Mouse (Mus musculus) midbrain, embryonic 15.5 days (tissue): ENCODE measurements around the gene Znrf2. TPM values are rescaled to one million over a fixed set of nuclear protein-coding genes. Genes with fewer than 3 reads are reported as not detected.

Source experiments
- ATAC-seq: fragments of 200-750 bp; cut with Nextera tagmentation; replicated peaks from 2 replicates; pipeline ENCODE4 v1.8.0; 2017; ENCODE audit warnings: moderate TSS enrichment
- H3K27ac ChIP-seq: fragments of 300-500 bp; sonication (generic); 2 replicates; pipeline ENCODE4 v1.5.1; 2015; ENCODE audit warnings: mild to moderate bottlenecking, inconsistent platforms
- H3K27me3 ChIP-seq: fragments of 300-500 bp; sonication (generic); replicated peaks from 2 replicates; pipeline ENCODE4 v1.6.1; 2015; ENCODE audit warnings: inconsistent platforms
- H3K36me3 ChIP-seq: fragments of 300-500 bp; sonication (generic); replicated peaks from 2 replicates; pipeline ENCODE4 v1.6.1; 2015; ENCODE audit warnings: inconsistent platforms
- H3K4me1 ChIP-seq: fragments of 300-500 bp; sonication (generic); 2 replicates; pipeline ENCODE4 v1.6.1; 2015; ENCODE audit warnings: inconsistent platforms
- H3K4me2 ChIP-seq: fragments of 300-500 bp; sonication (generic); 2 replicates; pipeline ENCODE4 v1.6.1; 2015; ENCODE audit warnings: inconsistent platforms, mild to moderate bottlenecking, moderate library complexity
- H3K4me3 ChIP-seq: fragments of 300-500 bp; sonication (generic); 2 replicates; pipeline ENCODE4 v1.5.1; 2015; ENCODE audit warnings: mild to moderate bottlenecking, inconsistent platforms
- H3K9ac ChIP-seq: fragments of 300-500 bp; sonication (generic); 2 replicates; pipeline ENCODE4 v1.6.1; 2015; ENCODE audit warnings: mild to moderate bottlenecking, inconsistent platforms
- H3K9me3 ChIP-seq: fragments of 300-500 bp; sonication (generic); 2 replicates; pipeline ENCODE4 v1.6.1; 2016; ENCODE audit warnings: inconsistent platforms
- WGBS: fragments of 180-500 bp; shearing (Covaris S2); methylation state at CpG from one replicate; pipeline ENCODE4 v1.1.7; 2015; ENCODE audit warnings: mixed read lengths; 5-methylcytosine and 5-hydroxymethylcytosine counted together
- polyA plus RNA-seq: library from polyadenylated mRNA; unstranded; fragments of >200 nt; fragmentation: Nextera tagmentation; extraction: Ambion mirVana; gene quantifications from 2 replicates; pipeline ENCODE4 v1.2.1, GENCODE M21; 2015

Gene Znrf2
- polyA plus RNA-seq, 1 experiment from 2014 or later: 6.6 TPM

GRCm38 (mm10) chr6:54902547-54902946, 85.8 kb downstream of the Znrf2 start:
- no peaks in the 10 kb centered on the region for H3K27me3 ChIP-seq
- H3K36me3 ChIP-seq: no peaks in the 10 kb centered on the region
- no peak overlapping the region for H3K4me2 ChIP-seq
- H3K4me3 ChIP-seq: no peak overlapping the region
- no peak overlapping the region for H3K27ac ChIP-seq
- 91% methylated on average over 2 of the region's 2 CpGs for WGBS
- no peak for ATAC-seq
- no peak overlapping the region for H3K9ac ChIP-seq
- no peaks in the 10 kb centered on the region for H3K9me3 ChIP-seq
- H3K4me1 ChIP-seq: no peaks in the 10 kb centered on the region

DNA sequence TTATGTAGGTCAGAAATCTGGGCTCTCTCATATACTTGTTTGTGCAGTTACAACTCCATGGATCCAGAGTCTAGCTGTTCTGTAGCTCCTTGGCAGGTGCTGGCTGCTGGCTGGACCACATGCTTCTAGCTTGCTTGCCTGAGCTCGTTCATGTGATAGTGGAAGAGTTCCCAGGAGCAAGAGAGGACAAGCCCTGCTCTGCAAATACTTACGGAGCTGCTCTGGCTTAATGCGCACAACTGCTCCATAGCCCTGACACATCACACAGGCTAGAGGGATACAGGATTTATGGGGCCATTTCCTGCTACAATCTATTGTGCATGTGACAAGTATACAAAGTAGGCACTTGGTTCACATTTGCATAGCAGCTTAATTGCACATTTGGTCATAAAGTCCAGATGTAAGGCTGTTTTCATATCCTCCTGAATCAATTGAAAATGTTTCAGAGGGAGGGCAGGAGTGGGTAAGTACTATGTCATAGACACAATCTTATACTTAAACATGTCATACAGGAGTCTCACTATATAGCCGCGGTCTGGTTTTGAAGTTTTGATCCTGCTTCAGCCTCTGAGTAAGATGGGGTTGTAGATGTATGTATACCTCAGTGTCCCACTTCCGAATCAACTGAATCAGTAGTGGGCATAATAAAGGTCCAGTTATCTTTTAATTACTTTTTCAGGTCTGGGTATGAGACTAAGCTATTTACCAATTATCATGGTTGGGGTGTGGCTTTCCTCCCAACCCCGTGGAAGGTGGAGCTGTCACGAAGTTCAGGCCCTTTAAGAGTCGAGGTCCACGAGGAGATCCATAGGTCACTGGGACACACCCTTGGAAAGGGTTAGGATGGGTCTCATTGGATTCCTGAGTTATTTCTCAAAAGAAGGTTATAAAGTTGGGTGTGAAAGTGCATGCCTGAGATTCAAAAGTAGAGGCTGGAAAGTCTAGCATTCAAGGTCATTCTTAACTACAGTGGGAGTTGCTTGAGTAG, 89.6 kb downstream of the Znrf2 start:
- Histone ChIP-seq H3K4me1 (no peaks in the 10 kb centered on the region), H3K27ac (no peak overlapping the region), H3K4me3 (no peak overlapping the region), H3K27me3 (no peaks in the 10 kb centered on the region), H3K9ac (no peak overlapping the region), H3K9me3 (no peaks in the 10 kb centered on the region), H3K4me2 (no peak overlapping the region), H3K36me3 (no peaks in the 10 kb centered on the region)
- WGBS: 91% methylated on average over 10 of the region's 10 CpGs
- no peak for ATAC-seq

- H3K9ac ChIP-seq: no peak overlapping the region
- ATAC-seq: no peak
- H3K4me3 ChIP-seq: no peak overlapping the region
- no peaks in the 10 kb centered on the region for H3K27me3 ChIP-seq
- no peaks in the 10 kb centered on the region for H3K4me1 ChIP-seq
- no peak overlapping the region for H3K27ac ChIP-seq
- H3K4me2 ChIP-seq: no peak overlapping the region
- H3K9me3 ChIP-seq: no peaks in the 10 kb centered on the region
- WGBS: 92% methylated on average over 4 of the region's 4 CpGs
- H3K36me3 ChIP-seq: no peaks in the 10 kb centered on the region
Observed at GRCm38 (mm10) chr6:54914977-54915376, 98.3 kb downstream of the Znrf2 start.

- H3K9ac ChIP-seq: no peak overlapping the region
- H3K27me3 ChIP-seq: no peaks in the 10 kb centered on the region
- no peak overlapping the region for H3K4me2 ChIP-seq
- no peaks in the 10 kb centered on the region for H3K9me3 ChIP-seq
- 70% methylated on average over 4 of the region's 4 CpGs for WGBS
- ATAC-seq: no peak
- no peak overlapping the region for H3K27ac ChIP-seq
- H3K4me3 ChIP-seq: no peak overlapping the region
- H3K4me1 ChIP-seq: no peaks in the 10 kb centered on the region
- H3K36me3 ChIP-seq: no peaks in the 10 kb centered on the region
Observed at GRCm38 (mm10) chr6:54916163-54916562, 99.4 kb downstream of the Znrf2 start.

DNA sequence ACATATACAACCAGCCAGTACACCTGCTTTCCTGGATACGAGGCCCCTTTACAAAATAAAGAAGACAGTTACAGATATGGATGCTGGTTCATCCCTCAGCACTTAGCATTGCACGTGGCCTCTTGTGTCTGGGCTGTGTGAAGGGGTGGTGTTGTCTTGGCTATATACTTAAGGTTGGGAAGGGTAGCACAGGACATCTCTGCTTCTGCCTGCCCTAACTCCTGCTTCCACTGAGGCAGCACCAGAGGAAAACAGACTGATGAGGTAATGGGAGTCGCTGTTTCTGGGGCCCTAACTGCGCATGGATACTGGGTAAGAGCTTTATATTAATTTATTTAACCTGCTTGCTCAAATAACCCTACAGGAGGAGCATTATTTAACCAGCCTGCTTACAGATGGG, 100.2 kb downstream of the Znrf2 start:
- ATAC-seq: no peak

DNA sequence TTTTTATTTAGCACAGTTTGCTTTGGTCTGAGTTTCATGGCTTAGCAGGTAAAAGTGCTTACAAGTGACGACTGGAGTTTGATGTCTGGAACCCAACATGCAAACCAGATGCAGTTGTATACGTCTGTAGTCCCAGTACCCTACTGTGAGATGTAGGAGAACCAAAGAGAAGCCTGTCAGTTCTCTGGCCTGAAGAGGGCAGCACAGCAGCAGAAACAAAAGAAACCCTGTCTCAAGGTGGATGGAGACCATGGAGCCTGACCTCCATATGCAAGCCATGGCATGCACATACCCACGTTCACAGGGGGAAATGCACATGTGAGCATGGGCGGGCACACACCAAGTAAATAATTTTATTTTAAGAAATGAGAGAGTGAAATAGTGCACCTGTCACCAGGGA, 100.8 kb downstream of the Znrf2 start:
- no peaks in the 10 kb centered on the region for H3K36me3 ChIP-seq
- no peaks in the 10 kb centered on the region for H3K9me3 ChIP-seq
- H3K27me3 ChIP-seq: no peaks in the 10 kb centered on the region
- no peaks in the 10 kb centered on the region for H3K4me1 ChIP-seq
- 53% methylated on average over 4 of the region's 4 CpGs for WGBS
- no peak overlapping the region for H3K4me3 ChIP-seq
- no peak overlapping the region for H3K9ac ChIP-seq
- ATAC-seq: no peak
- H3K4me2 ChIP-seq: no peak overlapping the region
- no peak overlapping the region for H3K27ac ChIP-seq

More for the DNA sequence above, 100.2 kb downstream of the Znrf2 start:
- Histone ChIP-seq H3K27me3 (no peaks in the 10 kb centered on the region), H3K27ac (no peak overlapping the region), H3K9me3 (no peaks in the 10 kb centered on the region), H3K4me2 (no peak overlapping the region), H3K4me3 (no peak overlapping the region), H3K36me3 (no peaks in the 10 kb centered on the region), H3K9ac (no peak overlapping the region), H3K4me1 (no peaks in the 10 kb centered on the region)
- 70% methylated on average over 4 of the region's 4 CpGs for WGBS

DNA sequence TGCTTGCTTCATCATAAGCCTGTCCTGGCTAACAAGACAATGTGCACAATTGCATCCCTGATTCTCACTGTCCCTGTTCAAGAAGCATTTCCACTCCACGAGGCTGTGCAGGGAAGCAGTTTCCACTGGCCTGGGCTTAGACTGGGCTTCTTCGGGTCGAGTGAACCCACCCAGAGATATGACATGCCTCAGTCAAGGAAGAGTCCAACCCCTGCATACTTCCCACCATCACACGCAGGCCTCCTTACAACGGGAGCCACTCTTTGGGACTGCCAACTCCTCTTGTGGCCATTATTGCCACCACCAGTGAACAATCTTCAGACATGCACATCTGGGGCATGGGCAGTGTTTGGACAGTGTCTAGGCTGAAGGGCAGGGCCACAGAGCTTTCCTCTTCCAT, 101.8 kb downstream of the Znrf2 start:
- 87% methylated on average over 5 of the region's 5 CpGs for WGBS
- Histone ChIP-seq H3K4me2 (no peak overlapping the region), H3K4me3 (no peak overlapping the region), H3K4me1 (no peaks in the 10 kb centered on the region), H3K27me3 (no peaks in the 10 kb centered on the region), H3K27ac (no peak overlapping the region), H3K9me3 (no peaks in the 10 kb centered on the region), H3K36me3 (no peaks in the 10 kb centered on the region), H3K9ac (no peak overlapping the region)
- ATAC-seq: no peak

GRCm38 (mm10) chr6:54924538-54924937, 107.8 kb downstream of the Znrf2 start:
- Histone ChIP-seq H3K4me2 (no peak overlapping the region), H3K27ac (no peak overlapping the region), H3K9me3 (no peaks in the 10 kb centered on the region), H3K27me3 (no peaks in the 10 kb centered on the region), H3K9ac (no peak overlapping the region), H3K4me1 (no peaks in the 10 kb centered on the region), H3K4me3 (no peak overlapping the region), H3K36me3 (no peaks in the 10 kb centered on the region)
- ATAC-seq: no peak
- WGBS: 93% methylated on average over 16 of the region's 16 CpGs

DNA sequence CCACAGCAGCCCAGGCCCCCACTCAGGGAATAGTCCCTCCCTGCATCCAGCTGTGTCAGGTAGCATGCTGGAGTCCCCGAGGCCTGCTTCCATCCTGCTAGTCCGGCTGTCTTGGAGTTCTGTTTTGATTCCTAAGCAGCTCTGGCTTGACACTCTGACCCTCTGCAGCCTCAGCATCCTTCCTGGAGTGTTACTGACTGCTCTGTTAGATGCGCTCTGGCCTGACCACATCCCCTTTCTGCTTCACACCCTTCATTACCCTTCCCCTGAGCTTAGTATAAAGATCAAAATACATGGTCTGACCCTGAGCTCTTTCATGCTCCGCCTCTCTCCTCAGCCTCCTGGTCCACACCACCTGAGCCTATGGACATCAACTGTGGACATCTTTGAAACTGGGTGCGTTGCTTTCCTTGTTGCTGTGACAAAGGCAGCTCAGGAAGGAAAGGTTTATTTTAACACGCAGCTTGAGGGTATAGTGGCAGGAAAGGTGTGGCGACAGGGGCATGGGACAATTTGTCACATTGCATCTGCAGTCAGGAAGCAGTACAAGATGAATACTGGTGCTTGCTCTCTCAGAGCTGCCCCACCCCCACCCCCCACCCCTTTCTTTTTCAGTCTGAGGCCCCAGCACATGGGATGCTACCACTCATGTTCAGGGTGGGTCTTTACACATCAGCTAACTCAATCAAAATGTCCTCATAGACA, 109.2 kb downstream of the Znrf2 start:
- no peak overlapping the region for H3K4me2 ChIP-seq
- no peak for ATAC-seq
- no peak overlapping the region for H3K4me3 ChIP-seq
- no peaks in the 10 kb centered on the region for H3K27me3 ChIP-seq
- no peak overlapping the region for H3K27ac ChIP-seq
- no peaks in the 10 kb centered on the region for H3K36me3 ChIP-seq
- H3K9ac ChIP-seq: no peak overlapping the region
- H3K4me1 ChIP-seq: no peaks in the 10 kb centered on the region
- no peaks in the 10 kb centered on the region for H3K9me3 ChIP-seq
- WGBS: 80% methylated on average over 7 of the region's 7 CpGs

DNA sequence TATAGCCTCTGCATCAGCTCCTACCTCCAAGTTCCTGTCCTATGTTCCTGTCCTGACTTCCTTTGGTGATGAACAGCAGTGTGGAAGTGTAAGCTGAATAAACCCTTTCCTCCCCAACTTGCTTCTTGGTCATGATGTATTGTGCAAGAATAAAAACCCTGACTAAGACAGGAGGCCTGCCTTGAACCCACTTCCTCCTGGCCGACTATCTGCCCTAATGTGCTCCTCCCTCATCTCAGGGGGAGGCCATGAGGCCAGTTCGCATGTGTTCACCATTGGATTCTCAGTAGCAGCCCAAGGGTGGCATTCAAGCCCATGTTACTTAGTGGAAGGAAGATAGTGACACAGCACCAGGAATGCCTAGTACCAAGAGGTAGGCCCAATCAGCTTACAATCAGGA, 110.2 kb downstream of the Znrf2 start:
- Histone ChIP-seq H3K27me3 (no peaks in the 10 kb centered on the region), H3K4me3 (no peak overlapping the region), H3K4me2 (no peak overlapping the region), H3K27ac (no peak overlapping the region), H3K36me3 (no peaks in the 10 kb centered on the region), H3K9ac (no peak overlapping the region), H3K9me3 (no peaks in the 10 kb centered on the region), H3K4me1 (no peaks in the 10 kb centered on the region)
- no peak for ATAC-seq
- WGBS: 70% methylated on average over 2 of the region's 2 CpGs

DNA sequence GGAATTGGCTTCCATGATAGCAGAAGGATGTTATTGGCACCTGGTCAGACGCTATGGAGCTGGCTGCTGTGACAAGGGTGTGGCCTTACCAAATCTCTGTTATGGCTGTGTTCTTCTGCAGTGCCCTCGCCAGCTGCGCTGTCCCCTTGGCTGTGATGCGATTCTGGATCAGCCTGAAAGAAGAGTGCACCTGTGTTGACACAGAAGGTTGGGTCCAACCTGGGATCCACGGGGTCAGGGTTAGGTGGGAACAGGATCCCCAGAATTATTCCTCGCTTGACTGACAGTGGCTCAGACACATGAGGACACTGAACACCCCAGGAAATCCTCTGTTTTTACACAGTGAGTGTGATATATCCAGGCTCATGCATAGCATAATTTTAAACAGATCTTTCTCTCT, 111.2 kb downstream of the Znrf2 start:
- H3K9ac ChIP-seq: no peak overlapping the region
- H3K27ac ChIP-seq: no peak overlapping the region
- ATAC-seq: no peak
- H3K27me3 ChIP-seq: no peaks in the 10 kb centered on the region
- H3K4me2 ChIP-seq: no peak overlapping the region
- H3K4me1 ChIP-seq: no peaks in the 10 kb centered on the region
- no peaks in the 10 kb centered on the region for H3K9me3 ChIP-seq
- no peak overlapping the region for H3K4me3 ChIP-seq
- 91% methylated on average over 6 of the region's 6 CpGs for WGBS
- H3K36me3 ChIP-seq: no peaks in the 10 kb centered on the region

DNA sequence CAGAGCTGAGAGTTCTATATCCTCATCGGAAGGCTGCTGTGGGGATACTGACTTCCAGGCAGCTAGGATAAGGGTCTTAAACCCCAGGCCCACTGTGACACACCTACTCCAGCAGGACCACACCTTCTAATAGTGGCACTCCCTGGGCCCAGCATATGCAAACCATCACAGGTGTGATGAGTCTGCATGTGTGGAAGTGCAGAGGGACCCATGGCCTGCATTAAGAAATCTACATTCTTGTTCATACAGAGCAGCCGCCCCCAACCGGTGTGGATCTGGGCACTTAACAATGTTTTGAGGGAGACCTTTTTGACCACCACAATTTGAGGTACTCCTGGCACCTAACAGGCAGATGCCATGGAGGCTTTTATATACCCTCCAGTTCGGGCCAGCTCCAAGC, 114.9 kb downstream of the Znrf2 start:
- WGBS: 97% methylated on average over 4 of the region's 4 CpGs
- no peaks in the 10 kb centered on the region for H3K27me3 ChIP-seq

More for the DNA sequence above, 114.9 kb downstream of the Znrf2 start:
- no peaks in the 10 kb centered on the region for H3K9me3 ChIP-seq
- ATAC-seq: no peak
- no peak overlapping the region for H3K4me2 ChIP-seq
- H3K9ac ChIP-seq: no peak overlapping the region
- no peaks in the 10 kb centered on the region for H3K4me1 ChIP-seq
- no peaks in the 10 kb centered on the region for H3K36me3 ChIP-seq
- H3K4me3 ChIP-seq: no peak overlapping the region
- H3K27ac ChIP-seq: no peak overlapping the region
